Mouse (Mus musculus): ENCODE measurements at regions not wholly inside any gene's neighbourhood (a gene's known extent, or its start where the extent isn't known, plus 50 kb on each side); places are given as distances from the start of the nearest gene placed in this dataset.
"Not testable (repeated sequence)": the region's sequence is repeated elsewhere in the genome, so short reads cannot be mapped to it uniquely, and the experiment has no call there.

DNA sequence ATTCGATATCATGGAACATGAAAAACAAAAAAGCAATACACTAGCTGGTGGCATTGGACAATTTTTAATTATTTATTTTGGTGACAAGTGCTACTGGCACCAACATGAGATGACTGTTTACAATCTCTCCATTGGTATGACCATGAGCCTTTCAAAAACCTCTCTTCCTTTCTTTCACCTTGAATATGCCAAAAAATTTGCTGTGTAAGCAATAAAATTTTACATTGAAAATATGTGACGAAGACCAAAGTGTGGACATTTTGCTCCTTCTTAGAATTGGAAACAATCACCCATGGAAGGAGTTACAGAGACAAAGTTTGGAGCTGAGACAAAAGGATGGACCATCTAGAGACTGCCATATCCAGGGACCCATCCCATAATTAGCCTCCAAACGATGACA lies 83.4 kb upstream of the Gm49339 start:
- DNase-seq: not testable (repeated sequence)

GRCm38 (mm10) chr10:51405141-51405540 lies 75.3 kb upstream of the Gm49339 start:
- peak; percentile 84 for DNase-seq

GRCm38 (mm10) chr10:51412795-51413194 lies 67.6 kb upstream of the Gm49339 start:
- no peak for DNase-seq

DNA sequence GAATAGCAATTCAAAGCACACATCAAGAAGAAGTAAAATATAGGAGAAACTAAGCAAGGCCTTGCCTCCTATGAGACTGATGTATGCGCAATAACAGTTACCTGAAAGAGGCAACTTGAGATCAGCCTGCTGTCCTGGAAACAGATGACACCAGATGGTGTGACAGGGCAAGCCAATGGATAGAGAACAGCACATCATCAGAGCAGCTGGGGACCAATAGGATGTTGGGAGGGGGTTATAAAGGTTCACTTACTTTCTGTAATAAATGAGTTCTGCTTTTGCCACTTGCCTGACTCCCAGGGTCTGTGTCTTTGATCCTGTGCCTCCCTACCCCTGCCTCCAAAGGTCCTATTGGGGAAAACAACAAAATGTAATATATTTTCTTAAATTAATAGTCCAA lies 65.9 kb upstream of the Gm49339 start:
- no peak for DNase-seq

- no peak for DNase-seq
Measured at GRCm38 (mm10) chr10:51416723-51417122, 63.7 kb upstream of the Gm49339 start.

- DNase-seq: no peak
Measured at GRCm38 (mm10) chr10:51417221-51417911, 63.0 kb upstream of the Gm49339 start.

DNA sequence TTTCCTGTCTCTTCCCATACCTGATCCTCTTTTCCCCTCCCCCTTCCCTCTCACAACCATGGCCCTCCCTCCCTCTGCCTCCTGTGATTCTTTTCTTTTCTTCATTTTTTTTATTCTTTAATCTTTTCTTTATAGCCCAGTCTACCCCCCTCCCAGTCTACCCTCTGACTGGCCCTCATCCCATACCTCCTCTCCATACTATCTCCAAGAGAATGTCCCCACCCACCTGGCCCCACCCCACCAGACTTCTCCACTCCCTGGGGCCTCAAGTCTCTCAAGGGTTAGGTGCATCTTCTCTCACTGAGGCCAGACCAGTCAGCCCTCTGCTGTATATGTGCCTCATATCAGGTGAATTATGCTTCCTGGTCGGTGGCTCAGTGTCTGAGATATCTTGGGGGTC lies 61.9 kb upstream of the Gm49339 start:
- no peak for DNase-seq

GRCm38 (mm10) chr10:51422501-51422900 lies 57.9 kb upstream of the Gm49339 start:
- no peak for DNase-seq
